Mouse (Mus musculus) T-helper 2 cell (primary cell): Measurements from ENCODE around the gene Wdr25.

Experiments used
- in situ Hi-C: fragments of 300-600 bp; cut with MboI, MseI; formaldehyde crosslinking; loops from one replicate; pipeline ENCODE4 v1.15.1; 2025; ENCODE audit warnings: high pct_unique_total_duplicates

Wdr25 gene

GRCm38 (mm10) chr12:108983496-108983895, 90.1 kb downstream of the Wdr25 start:
- in situ Hi-C loops = no loop called here

DNA sequence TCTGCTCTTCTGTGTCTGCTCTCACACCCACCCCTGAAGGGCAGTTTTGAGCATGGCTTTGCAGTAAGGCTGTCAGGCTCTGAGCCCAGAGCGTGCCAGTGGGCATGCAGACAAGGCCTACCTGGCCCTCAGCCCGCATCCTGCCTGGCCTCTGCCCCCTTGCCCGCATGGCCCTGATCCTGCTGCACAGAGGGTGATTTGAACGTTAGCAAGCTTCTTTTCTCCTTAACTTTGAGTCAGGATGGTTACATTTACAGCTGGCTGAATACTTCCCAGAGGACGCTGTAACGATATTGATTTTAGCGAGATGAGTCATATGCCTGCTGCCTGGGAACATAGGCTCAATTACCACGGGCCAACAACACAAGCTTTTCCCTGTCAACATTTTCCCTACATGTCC, 91.0 kb downstream of the Wdr25 start:
- in situ Hi-C loops = no loop called here

DNA sequence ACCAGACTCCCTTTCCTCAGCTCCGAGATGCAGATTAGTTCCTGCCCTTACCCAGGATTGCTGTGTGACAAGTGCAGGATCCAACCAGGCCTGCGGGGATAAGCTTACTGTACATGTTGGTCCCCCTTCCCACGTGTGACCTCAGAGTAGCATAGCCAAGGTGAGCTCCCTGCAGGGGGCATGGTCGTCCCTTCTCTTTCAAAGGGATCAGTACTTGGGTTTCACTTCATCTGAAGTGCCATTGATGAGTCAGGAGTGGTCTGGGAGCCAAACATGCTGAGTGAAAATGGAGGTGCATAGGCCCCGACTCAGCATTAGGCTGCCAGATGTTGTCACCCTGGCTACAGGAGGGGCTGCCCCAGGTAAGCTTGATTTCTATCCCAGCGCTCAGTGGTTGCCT, 91.6 kb downstream of the Wdr25 start:
- in situ Hi-C loops = no loop called here

DNA sequence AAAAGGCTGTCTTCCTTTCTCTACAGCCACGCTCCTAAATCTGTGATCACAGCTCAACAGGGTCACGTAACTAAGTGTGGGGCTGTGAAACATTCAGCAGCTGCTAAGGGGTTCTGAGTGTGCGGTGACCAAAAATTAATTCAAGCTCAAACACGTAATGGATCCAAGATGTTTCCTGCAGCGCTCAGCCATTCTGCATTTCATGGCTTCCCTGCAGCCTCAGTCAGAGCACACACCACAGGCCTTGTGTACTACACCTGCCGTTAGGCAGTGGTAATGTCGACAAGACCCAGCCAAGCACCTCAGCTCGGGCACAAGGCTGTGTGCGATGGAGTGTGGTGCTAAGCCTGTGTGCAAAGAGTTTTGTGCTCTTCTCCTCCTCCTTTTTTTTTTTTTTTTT, 94.0 kb downstream of the Wdr25 start:
- in situ Hi-C loops = no loop called here

GRCm38 (mm10) chr12:108990425-108990824, 97.0 kb downstream of the Wdr25 start:
- in situ Hi-C loops = no loop called here

- in situ Hi-C loops = no loop called here
Observed at GRCm38 (mm10) chr12:108993046-108993445, 99.6 kb downstream of the Wdr25 start.

DNA sequence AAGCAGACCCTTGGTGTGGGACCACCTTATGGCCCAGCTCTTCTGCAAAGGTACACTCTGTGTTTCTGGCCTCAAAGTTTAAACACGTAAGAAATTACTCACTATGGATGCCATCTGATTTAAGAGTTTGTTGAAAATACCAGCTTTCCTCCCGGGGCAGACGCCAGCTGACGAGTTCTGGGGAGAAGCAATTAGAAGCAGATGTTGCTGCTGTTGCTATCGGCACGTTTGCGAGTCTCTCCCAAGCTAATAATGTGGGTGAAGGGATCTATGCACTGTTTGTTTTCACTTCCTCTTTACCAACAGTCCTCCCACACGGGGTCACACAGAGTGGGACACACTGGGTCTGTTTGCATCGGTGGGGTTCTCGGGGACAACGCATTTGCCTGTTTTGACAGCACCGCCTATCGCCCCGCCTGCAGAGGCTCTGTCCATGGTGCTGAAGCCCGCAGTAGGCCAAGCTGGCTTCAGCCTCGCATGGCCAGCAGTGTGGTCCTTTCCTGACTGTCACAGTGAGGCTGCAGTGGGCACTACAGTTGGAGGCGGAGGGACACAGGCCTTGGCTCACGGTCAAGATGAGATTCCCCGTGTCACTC, 101.1 kb downstream of the Wdr25 start:
- in situ Hi-C loops = no loop called here

GRCm38 (mm10) chr12:108995976-108996636, 102.7 kb downstream of the Wdr25 start:
- in situ Hi-C loops = no loop called here

GRCm38 (mm10) chr12:108997249-108997648, 103.8 kb downstream of the Wdr25 start:
- in situ Hi-C loops = no loop called here

GRCm38 (mm10) chr12:109002978-109003377, 109.5 kb downstream of the Wdr25 start:
- in situ Hi-C loops = no loop called here

GRCm38 (mm10) chr12:109010070-109010649, 116.7 kb downstream of the Wdr25 start:
- in situ Hi-C loops = no loop called here

DNA sequence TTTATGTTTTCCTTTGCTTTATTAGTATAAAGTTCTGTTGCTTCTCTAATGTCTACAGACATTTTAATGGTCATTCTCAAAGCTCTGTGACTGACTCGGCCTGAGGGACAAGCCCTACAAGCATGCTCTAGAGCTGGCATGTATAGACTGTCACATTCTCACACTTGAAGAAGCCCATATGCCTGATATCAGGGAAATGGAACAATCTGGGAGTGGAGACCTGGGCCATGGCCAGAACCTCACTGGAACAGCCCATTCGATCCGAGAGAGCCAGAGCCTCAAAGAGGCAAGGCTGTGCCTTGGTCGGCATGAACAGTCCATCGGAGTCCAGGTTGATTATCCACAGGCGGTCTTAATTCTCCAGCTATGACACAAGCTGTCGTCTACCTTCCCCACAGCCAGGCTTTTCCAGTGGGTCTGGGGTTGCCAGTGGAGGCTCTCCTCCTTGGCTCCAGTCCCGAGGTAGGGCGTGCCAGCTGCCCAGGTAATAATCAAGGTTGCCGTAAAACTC, 128.8 kb downstream of the Wdr25 start:
- in situ Hi-C loops = loop anchor here (10.0 kb wide), 1 partner anchor 373 kb away; no protein-coding TSS in a partner anchor

GRCm38 (mm10) chr12:109022966-109023365, 129.5 kb downstream of the Wdr25 start:
- in situ Hi-C loops = loop anchor here (10.0 kb wide), 1 partner anchor 372 kb away; no protein-coding TSS in a partner anchor

DNA sequence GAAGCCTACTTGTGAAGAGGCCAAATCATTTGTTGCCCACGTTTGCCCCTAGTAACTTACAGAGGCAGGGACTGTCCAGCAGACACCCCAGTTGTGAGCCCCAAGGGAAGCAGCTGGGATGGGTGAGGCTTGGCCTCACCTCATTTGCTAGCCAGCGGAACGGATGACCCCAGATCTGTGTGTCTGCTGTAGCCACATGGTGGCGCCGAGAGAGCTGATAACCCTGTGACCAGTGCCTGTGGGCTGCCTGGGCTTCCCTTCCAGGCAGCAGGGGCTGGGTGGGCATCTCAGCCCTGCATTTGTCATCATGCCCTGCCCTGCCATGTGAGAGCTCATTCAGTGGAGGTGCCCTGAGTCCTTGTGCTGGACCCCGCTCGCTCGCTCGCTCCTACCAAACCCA, 130.3 kb downstream of the Wdr25 start:
- in situ Hi-C loops = loop anchor here (10.0 kb wide), 1 partner anchor 371 kb away; no protein-coding TSS in a partner anchor

DNA sequence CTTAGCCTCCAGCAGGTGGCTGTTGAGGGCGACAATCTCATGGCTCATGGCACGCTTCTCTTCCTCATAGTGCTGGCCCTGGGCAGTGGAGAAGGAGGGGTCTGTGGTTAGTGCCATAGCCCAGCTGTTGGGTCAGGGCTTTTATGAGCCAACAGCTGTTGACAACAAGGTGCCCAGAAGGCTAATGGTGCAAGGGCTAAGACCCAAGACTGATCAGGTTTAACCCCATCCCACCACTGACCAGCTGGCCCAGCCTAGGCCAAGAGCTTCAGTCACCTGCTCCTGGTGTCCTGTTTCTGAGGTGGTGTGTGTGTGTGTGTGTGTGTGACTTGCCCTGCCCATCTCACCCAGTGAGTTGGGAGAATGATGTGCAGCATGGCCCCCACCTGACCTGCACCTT, 143.6 kb downstream of the Wdr25 start:
- in situ Hi-C loops = no loop called here

- in situ Hi-C loops = no loop called here
Observed at GRCm38 (mm10) chr12:109038179-109038819, 144.9 kb downstream of the Wdr25 start.

DNA sequence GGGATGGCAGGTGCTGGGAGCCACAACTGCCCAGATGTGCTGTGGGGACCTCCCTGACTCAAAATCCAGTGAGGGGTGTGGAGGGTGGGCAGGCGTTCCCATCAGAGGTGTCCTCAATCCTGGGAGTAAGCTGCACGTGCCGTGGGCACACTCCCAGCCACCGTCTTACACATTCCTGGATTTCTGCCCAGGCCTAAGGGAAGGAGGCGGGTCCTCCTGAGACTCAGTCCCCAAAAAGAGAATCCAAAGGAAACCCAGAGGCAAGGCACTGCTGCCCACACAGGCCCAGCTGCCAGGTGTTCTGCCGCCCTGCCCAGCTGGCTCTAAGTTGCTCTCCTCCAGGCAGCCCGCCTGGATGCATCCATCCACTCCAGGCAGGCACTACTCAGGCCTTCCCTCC, 145.9 kb downstream of the Wdr25 start:
- in situ Hi-C loops = no loop called here

GRCm38 (mm10) chr12:109044497-109044896, 151.1 kb downstream of the Wdr25 start:
- in situ Hi-C loops = no loop called here

GRCm38 (mm10) chr12:109045581-109045980, 152.2 kb downstream of the Wdr25 start:
- in situ Hi-C loops = no loop called here

- in situ Hi-C loops = no loop called here
Observed at GRCm38 (mm10) chr12:109049949-109050348, 156.5 kb downstream of the Wdr25 start.

DNA sequence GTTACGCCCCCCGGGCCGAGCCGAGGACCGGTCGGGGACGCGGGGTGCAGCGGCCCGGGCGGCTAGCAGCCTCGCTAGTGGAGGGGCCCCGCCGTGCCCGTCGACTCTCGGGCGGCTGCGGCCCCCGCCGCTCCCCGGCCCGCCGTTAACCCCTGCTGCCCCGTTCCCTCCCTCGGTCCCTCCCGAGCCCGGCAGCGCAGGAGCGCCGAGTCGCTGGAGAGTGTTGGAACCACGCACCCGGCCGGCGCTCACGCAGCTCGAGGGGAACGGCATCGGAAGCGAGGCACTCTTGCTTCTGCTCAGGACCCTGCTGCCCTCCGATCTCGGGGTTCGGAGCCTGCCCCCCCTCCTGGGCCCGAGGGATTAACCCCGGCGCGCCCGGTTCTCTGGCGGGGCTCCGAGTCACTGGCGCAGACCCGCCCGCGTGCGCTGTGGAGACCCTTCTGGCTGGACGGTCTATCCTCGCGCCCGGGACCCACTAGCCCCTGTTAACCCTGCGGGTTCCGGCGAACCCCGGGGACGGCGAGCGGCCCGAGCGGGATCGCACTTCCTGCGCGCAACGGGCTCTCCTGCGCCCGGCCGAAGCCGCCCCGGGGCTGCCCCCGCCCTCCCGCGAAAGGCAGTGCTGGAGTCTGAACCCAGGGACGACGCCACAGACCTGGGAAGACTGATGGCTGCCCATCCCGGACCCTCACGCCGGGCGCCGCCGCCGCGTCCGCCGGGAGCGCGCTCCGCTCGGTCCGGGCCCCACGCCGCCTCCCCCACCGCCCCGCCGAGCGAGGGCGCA, 159.8 kb downstream of the Wdr25 start:
- in situ Hi-C loops = no loop called here

DNA sequence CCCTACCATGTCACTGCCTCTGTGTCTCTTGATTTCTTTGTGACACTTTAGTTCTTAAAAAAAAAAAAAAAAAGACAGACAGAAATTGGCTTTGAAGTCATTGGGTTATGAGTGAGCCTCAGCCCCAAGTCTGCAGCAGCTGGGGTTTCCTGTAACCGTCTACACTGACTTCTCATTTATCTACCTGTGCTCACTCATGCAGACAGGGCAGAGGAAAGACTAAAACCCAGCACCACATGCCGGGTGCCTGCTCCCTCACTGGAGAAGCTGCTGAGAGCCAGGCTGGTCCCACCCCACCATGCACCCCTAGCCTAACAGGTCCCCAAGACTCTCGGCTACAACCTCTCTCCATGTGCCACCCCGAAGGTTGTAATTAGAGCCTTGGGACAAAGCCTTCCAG, 164.3 kb downstream of the Wdr25 start:
- in situ Hi-C loops = no loop called here
